Mouse (Mus musculus) T-helper 17 cell (primary cell): ENCODE measurements around the gene Clcn2.

Experiments used
- in situ Hi-C, 2 experiments: fragments of 300-600 bp; cut with MboI, MseI; formaldehyde crosslinking; loops; 1 replicate in 1 of 2; 2 replicates in 1 of 2; pipeline ENCODE4 v1.15.1; 2025; ENCODE audit warnings: high pct_unique_total_duplicates in 2 of 2

The Clcn2 gene

DNA sequence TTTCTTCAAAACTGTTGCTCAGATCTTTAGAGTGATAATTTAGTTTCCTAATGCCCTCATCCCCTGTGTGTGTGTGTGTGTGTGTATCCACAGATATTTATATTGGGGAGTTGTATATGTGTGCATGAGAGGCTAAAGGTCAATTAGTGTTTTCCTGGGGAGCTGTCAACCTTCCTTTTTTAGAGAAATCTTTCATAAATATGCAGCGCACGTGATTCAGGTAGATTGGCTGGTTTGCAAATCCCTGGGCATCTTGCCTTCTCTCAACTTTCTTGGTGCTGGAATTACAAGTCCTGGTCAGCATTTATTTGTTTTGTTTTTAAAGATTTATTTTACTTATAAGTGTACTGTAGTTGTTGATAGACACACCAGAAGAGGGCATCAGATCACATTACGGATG is 47.3 kb downstream of the Clcn2 start:
- in situ Hi-C loops: loop anchor here (5.0 to 25.0 kb wide), 3 partner anchors 58 to 708 kb away; partner anchors contain the start of genes Abcf3 (in 1 of the 2), Alg3 (in 1 of the 2), Eef1akmt4 (in 1 of the 2) and Gm49333 (in 1 of the 2)

- in situ Hi-C loops: loop anchor here in 1 of 2 experiments (25.0 kb wide), 1 partner anchor 706 kb away; no protein-coding TSS in a partner anchor
Measured at GRCm38 (mm10) chr16:20668013-20668412, 49.5 kb downstream of the Clcn2 start, which contains the start of gene Eif4g1. Gene Eif4g1 (plus strand): TSS chr16:20668313.

- in situ Hi-C loops: loop anchor here in 1 of 2 experiments (25.0 kb wide), 1 partner anchor 695 kb away; no protein-coding TSS in a partner anchor
Measured at GRCm38 (mm10) chr16:20657661-20658060, 59.9 kb downstream of the Clcn2 start.

- in situ Hi-C loops: loop anchor here in 1 of 2 experiments (5.0 to 25.0 kb wide), 2 partner anchors 36 to 691 kb away; no protein-coding TSS in a partner anchor
Measured at GRCm38 (mm10) chr16:20653315-20653714, 64.2 kb downstream of the Clcn2 start.
